Mouse (Mus musculus): Measurements from ENCODE around the gene Tfb1m. TPM values are rescaled to one million over a fixed set of nuclear protein-coding genes. Genes with fewer than 3 reads are reported as not detected.
A peak's percentile ranks its signal among the peaks of the same experiment; 100 is the strongest.

The Tfb1m gene
- total RNA-seq, 1 experiment from 2014 or later = 17.4 TPM

DNA sequence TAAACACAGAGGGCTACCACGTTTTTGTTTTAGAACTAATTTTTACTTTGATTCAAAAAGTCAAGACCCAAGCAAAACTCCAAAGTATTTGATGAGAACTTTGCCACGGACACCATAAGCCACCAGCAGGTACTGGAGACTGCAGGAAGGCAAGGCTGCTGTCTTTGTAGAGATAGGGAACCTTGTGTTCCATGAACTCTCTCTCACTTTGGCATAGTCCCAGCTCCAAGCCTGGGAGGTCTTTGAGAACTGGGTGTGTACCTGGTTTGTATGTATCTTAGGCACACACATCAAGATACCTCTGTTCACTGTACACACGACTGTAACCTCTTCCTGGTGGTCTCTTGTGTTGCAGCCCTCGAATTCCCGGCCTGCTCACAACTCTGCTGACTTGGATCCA is 43.3 kb downstream of the Tfb1m start:
- DNase-seq = no peak

DNA sequence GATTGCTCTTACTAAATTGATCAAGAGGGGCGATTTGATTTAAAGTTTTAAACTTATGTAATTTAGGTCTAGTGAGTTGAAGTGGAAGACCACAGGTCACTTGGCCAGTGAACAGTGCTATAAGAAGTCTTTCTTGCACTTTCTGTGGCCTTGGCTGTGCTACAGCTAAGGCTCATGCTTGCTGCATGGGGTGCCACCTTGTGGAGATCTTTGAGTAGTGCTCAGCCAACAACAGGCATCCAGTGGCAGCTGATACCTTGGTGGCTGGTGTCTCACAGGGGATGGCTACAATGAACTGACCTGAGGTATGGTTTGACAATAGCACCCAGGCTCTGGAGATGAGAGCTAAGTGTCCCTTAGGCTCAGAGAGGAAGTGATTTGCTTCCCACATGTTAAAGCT is 47.7 kb downstream of the Tfb1m start:
- DNase-seq = peak; percentile 51

DNA sequence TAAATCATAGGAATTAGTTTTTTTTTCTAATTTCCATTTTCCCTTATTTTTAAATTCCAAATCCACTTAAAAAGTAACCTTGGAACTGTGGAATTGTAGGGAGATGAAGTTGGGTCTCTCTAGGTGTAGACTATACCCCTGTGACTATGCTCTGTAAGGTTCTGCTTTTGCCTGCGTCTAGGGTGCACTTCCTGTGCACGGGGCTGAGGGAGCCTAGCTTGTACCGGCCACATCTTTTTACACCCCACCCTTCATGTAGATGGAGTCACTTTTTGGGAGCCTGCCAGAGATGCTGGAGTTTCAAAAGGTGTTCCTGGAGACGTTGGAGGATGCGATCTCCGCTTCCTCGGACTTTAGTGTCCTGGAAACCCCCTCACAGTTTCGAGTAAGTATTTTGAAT is 51.1 kb downstream of the Tfb1m start:
- no peak for DNase-seq

DNA sequence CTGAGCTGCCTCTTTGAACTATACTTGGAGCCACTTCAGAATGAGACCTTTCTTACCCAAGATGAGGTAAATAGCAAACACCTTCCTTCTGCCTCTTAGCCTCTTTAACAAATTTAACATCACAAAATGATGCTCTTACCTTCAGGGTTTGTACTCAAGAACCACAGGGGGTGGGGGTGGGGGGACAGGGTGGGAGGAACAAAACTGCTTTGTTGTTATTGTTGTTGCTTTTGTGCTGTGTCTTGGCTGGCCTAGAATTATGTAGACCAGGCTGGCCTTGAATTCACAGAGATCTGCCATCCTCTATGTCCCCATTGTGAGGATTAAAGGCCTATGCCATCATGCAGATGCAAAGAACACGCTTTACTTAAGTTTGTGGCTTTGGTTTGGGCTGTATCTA is 51.9 kb downstream of the Tfb1m start:
- DNase-seq = no peak

DNA sequence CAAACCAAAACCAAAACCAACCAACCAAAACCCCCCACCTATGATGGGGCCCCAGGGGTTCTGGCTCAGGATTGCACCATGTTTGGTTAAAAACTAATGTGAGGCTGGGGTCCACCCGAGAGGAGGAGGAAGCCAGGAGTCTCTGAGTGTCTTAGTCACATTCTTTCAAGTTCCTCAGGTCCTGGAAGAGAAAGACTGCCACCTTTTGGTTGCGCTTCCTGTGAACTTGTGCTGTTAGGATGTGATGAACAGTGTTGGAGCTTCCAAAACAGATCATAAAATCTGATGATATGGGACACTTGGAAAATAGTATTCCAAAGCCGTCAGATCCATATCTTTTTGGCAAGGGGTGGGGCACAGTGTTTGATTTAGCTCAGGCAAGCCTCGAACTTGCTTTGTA is 56.6 kb downstream of the Tfb1m start:
- no peak for DNase-seq

DNA sequence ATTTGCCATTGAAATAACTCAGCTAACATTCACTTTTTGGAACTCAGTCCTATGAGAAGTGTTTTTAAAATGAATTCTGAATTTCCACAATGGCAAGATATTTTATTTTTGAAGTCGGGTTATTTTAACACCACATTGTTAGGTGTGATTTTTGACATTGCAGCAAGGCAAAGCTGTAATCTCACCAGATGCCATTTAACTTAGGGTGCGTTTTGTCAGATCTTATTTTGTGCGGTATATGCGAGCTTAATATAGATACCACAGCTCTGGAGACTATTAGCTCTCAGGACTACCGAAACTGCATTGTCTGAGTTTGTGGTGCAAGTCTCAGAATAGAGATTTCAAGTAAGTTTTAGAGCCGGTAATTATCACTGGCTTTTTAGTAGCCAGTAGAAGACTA is 57.5 kb downstream of the Tfb1m start:
- no peak for DNase-seq

DNA sequence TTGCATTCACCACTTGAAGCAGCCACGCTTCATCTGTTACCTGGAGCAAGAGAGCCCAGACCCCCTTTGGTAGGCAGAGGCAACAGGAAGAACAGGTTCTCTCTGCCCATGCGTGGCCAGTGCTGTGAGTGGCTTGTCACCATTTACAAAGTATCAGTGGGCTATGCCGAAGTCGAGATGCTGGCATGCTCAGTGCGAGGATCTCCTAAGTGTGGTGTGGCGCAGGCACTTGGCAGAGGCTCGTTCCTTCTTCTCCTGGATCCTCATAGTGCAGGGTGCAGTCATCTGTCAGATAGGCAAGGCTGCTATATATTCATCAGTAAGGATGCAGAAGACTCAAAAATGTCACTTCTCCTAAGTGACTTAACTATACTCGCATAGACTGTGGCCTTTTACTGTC is 58.1 kb downstream of the Tfb1m start:
- DNase-seq = no peak

DNA sequence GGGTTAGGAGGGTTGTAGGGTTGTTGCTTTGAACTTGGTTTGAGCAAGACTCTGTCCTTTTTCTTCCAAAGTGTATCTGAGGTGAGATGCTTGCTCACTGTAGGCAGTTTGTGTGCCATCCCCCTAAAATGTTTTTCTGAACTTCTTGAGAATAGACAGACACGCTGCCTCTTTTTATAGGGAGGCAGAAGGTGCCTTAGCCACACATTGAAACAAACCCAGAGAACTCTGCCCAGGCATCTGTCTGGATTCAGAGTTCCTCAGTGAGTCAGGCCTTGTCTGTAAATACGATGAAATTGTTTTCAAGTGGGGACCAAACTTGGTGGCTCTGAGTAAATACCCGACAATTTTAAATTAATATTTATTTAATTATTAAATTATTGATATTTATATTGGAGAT is 59.0 kb downstream of the Tfb1m start:
- no peak for DNase-seq

DNA sequence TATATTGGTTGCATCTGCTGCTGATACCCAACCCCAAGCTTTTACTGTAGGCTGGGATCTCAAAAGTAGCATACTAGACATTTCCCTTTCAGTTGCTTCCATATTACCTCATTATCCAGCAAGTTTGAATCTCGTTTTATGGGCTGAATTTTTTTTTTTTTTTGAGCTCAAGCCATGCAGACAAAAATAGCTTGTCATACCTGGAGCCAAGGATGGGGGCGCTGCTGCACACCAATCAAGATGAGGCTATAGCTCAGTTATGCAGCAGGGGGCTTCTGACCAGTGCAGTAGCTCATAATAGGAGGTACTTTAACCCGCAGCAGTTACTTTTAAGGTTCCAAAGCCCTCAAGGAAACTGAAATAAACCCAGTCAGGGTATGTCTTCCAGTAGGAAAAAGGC is 59.5 kb downstream of the Tfb1m start:
- peak; percentile 42 for DNase-seq

DNA sequence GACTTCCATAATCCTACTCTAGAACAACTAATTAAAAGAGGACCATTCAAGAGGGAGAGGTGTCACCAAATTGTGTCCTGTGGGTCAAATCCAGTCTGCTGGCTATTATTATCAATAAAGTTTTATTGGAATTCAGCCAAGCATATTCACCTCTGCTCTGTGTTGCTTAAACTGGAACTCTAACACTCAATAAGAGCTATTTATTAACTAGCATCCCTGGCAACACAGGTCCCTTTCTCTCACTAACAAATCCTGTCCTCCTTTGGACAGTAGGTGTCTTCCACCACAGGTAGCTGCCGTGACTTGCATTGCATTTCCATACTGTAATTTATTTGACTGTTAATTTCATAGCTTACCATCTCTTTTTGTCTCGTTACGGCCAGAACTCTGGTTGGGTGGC is 61.5 kb downstream of the Tfb1m start:
- DNase-seq = no peak

DNA sequence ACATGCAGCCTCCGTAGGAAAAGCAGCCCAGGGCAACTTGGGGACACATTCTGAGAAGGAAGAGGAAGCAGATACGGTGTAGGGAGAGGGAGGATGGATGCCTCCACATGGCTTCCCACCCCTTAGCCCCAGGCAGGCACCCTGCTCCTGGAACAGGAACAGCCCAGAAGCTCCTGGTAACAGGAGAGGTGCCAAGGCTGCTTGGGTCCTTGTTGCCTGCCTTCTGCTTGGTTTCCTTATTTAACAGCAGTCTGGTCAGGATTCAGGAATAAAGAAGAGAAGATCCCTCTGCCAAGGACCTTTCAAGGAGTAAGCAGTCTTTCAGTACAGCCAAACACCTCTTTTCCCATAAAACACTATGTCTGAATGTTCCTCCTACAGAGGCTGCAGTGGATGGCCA is 62.0 kb downstream of the Tfb1m start:
- DNase-seq = no peak

DNA sequence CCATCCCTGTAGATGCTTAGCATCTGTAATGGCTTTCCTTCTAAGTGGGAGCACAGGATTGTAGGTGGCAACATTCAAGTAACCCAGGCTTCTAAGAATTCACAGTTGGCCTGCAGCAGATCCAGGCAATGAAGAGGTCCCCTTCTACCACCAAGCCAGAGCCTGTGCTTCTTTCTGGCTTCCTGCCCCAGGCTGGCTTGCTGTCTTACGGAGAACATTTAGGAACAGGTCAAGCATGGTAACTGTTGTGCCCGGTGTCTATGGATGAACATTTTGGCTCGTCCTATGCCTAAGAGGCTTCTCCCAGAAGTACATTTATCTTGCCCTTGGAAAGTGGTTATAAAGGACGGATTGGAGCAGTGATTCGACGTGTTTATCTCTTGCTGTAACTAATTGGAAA is 65.9 kb downstream of the Tfb1m start:
- no peak for DNase-seq

DNA sequence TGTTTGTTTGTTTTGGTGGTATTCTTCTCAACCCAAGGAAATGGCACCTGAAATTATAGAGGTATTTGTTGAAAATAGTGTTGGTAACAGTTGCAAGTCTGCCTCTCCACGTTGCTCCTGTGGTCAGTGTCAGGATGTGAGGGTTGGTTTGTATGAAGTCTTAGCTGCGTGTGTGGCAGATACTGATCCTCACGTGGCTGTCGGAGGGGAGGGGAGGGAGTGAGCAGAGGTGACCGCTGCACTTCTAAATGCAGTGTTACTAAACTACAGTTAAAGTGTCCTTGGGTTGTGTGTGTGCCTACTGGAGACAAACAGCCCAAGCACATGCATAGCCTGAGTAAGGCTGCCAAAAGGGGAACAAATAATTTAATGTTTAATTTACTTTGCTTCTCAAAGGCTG is 66.5 kb downstream of the Tfb1m start:
- DNase-seq = peak; percentile 27

DNA sequence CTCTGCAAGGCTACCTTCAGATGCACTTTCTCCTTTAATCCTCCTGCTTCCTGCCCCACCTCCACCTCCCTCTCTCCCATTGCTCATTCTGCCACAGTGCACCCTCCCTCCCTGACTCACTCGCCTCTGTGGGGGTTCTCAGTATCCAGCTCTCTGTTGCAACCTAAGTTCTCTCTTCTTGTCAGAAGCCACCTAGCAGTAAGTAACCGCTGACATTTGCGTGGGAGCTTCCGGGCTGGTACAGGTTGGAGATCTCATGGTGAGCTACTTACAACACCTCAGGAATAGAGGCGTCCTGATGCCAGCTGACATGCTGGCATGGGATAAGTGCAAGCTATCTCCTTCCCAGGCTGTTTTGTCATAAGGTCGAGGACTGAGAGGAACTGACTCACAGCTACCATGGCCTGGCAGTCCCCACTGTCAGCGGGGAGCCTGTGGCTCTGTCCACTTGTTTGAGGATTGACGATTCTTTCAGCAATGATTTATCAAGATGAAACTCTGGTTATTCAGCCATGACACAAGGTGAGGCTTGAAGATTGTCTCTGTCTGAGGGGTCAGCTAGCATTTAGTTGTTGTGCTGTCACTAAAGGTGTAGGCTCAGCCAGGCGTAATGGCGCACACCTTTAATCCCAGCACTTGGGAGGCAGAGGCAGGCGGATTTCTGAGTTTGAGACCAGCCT is 67.2 kb downstream of the Tfb1m start:
- DNase-seq = peak; percentile 49

DNA sequence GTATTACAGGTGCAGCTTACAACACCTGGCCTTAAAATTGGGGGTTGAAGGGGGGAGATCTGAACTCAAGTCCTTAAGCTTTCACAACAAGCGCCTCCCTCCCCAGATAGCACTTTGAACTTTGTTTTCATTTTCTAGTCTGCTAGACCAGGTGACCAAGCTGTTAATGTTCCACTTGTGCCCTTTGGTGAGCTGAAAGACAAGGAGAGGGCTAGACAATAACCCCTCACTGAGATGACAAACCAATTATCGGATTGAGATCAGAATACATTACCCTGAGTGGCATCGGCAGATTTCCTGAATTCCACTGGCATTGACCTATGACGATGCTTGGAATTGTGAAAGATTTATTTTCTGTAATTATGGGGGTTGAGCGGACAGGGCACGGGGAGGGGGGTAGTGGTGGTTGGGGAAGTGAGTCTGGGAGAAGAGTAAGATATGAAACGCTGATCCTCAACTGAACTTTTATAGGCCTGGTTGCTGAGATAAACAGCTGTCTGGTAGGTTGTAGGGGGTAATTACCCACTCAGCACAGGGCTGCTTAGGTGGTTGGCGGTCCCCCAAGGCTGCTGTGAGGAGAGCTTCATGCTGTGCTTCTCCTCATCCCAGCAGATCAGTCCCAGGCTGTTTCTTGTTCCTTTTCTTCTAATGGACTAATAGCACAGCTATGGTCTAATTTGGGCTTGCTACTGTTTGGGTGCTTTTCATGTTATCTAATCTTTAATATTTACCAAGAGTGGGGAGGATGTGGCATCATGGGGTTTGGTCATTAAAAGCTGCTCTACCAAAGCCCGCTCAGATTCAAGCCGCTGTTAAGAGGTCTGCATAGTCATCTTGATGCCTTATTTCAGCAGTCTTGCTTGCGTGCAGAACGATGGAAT is 69.6 kb downstream of the Tfb1m start:
- DNase-seq = no peak

DNA sequence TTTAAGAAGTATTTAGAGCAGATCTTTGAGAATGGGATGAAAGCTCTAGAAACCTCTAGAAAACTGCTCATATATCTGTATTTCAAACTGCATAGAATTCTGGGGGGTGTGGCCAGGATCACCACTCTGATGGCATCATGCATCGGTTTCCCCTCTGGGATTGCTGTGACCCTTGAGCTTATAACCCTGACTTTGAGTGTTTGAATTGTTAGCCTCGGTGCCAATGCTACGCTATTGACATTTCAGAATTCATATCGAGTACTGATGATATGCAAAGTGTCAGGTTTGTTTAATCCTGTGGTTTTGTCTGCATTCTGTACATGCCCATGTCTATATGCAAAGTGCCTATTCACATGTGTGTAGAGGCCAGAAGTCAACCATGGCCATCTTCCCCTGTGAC is 70.4 kb downstream of the Tfb1m start:
- DNase-seq = no peak

DNA sequence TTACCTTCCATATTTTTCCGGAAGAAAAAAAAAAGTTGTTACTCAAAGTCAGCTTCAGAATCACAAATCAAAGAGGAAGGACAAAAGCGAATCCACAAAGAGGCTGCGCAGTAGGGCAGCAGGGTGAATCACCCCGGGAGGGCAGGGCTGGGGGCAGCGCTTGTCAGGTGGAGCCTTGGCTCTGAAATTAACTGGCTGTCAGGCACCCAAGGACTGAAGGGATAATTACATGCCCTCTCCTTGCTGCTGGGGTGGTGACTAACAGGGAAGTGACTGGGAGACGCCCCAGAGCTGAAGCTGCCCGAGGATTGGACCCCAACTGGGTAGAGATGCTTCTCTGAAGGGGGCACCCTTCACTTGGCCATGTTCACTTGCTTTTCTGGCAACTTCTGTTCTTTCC is 71.7 kb downstream of the Tfb1m start:
- DNase-seq = peak; percentile 69

DNA sequence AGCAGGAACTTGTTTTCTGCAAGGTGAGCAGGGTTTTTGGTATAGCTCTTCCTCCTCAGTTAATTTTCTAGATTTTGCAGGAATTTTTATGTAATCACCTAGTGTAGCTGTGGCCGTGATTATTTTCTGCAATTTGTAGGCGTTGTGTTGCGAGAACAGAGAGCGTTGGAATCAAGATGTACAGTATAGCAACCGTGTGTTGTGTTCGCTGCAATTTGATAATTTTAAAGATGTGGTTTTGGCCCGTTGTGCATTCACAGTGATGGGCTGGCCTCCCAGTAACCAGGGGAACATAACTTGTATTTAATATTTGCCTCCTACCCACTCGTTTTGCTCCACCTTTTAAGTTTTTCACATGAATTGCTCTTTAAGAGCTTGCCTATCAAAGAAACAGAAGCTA is 74.5 kb downstream of the Tfb1m start:
- DNase-seq = no peak

DNA sequence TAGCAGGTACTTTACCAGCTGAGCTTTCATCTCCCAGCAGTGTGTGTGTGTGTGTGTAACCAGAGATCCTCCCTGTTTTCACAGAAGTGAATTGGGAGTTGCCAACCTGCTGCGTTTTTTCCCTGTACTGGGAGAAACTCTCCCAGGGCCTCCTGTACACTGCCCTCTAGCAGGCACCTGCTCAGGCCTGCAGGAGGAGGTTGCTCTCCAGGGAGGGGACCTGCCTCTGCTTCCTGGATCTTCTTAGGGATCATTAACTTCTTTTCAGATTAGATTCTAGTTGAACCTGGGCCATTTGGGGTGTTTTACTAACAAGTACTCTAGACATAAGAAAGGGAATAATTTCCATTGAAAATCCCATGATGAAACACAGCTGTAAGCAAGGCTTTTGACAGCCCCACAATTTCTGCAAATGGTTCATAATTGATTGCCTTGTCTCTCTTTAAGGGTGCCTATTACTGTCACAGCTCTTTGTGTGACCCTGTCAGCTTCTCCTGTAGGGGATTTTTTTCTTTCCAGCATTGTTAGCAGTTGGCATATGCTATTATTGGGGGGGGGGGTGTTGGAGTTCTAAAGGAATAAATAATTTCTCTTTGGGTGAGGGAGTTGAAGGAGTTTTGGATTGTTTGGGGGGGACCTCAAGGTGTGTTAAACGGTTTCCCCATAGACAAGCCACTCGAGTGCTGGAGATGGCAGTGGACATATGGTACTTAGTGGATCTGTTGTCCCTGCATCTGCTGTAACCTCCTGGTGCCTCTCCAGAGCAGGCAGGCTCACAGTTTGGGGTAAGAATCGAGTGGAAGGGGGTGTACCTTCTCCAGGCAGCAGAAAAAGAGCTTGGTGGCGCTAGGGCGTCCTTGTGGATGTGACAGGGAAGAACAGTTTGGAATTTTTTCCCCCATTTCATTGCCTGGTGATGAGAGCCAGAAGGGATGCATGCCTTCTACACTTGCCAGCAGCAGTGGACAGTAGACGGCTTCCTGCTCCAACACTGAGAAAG is 75.7 kb downstream of the Tfb1m start:
- DNase-seq = no peak

DNA sequence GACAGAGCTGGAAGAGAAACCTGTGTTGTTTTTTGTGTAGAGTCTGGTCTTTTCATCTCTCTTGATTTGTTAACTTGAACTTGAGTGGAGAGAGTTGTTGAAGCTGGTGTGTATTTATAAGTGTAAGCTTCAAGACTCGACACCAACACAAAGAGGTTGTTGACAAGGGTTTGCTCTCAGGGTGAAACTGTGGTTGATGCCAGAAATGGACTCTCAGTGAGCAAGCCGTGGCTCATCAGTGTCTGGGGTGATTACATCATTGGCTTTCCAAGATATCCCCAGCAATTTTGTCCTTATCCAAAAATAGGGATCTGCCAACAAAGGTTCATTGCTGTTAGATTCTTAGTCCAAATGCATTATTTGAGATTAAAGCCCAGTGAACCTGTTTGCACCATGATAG is 81.0 kb downstream of the Tfb1m start:
- no peak for DNase-seq

DNA sequence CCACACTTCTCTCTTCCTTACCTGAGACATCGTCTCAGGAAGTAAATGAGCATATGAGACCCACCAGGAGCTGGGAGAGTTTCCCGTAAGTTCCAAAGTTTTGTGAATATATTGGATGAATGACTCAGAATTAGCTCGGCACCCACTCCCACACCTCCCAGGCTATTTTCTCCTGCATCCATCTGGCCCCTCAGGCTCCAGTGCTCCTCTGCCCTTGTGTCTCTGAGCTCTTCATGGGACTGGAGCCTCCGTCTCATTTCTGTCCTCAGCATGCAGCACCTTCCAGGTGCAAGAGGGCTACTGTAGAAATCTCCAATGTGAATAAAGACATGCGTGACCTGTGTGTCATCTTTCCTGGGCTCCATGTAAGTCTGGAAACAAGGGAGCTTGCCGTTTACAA is 85.6 kb downstream of the Tfb1m start:
- DNase-seq = no peak

All from adrenal gland, postnatal 25 days (tissue).